Mouse (Mus musculus) liver (tissue): ENCODE measurements at regions not wholly inside any gene's neighbourhood (a gene's known extent, or its start where the extent isn't known, plus 50 kb on each side); places are given as distances from the start of the nearest gene placed in this dataset.
A peak's percentile ranks its signal among the peaks of the same experiment; 100 is the strongest.

ENCODE experiments used
- DNase-seq: peaks from one replicate; pipeline ENCODE4 v3.0.0-alpha.2; 2020; ENCODE audit warnings: mixed read lengths

- DNase-seq, result no peak
These were observed 296.7 kb downstream of the Sorl1 start for GRCm38 (mm10) chr9:41827356-41827755.

- no peak for DNase-seq
These were observed 302.7 kb downstream of the Sorl1 start for GRCm38 (mm10) chr9:41821401-41821800.

GRCm38 (mm10) chr9:41817740-41818461 lies 306.2 kb downstream of the Sorl1 start:
- no peak for DNase-seq

GRCm38 (mm10) chr9:41815921-41816320 lies 308.2 kb downstream of the Sorl1 start:
- no peak for DNase-seq

- no peak for DNase-seq
These were observed 314.8 kb downstream of the Sorl1 start for GRCm38 (mm10) chr9:41809291-41809690.

- no peak for DNase-seq
These were observed 315.3 kb downstream of the Sorl1 start for GRCm38 (mm10) chr9:41808791-41809190.

GRCm38 (mm10) chr9:41806289-41806621 lies 317.8 kb downstream of the Sorl1 start:
- no peak for DNase-seq

GRCm38 (mm10) chr9:41805491-41806288 lies 318.4 kb downstream of the Sorl1 start:
- peak; percentile 13 for DNase-seq

GRCm38 (mm10) chr9:41804711-41805331 lies 319.3 kb downstream of the Sorl1 start:
- no peak for DNase-seq

- no peak for DNase-seq
These were observed 320.2 kb downstream of the Sorl1 start for GRCm38 (mm10) chr9:41803680-41804460.

GRCm38 (mm10) chr9:41801376-41801775 lies 322.7 kb downstream of the Sorl1 start:
- DNase-seq, result no peak

- DNase-seq, result no peak
These were observed 331.3 kb downstream of the Sorl1 start for GRCm38 (mm10) chr9:41792830-41793213.

GRCm38 (mm10) chr9:41792173-41792829 lies 331.8 kb downstream of the Sorl1 start:
- DNase-seq, result no peak

- no peak for DNase-seq
These were observed 332.5 kb downstream of the Sorl1 start for GRCm38 (mm10) chr9:41791501-41792172.

- no peak for DNase-seq
These were observed 339.0 kb downstream of the Sorl1 start for GRCm38 (mm10) chr9:41785131-41785530.

- no peak for DNase-seq
These were observed 351.7 kb downstream of the Sorl1 start for GRCm38 (mm10) chr9:41772281-41772902.

GRCm38 (mm10) chr9:41771276-41771675 lies 352.8 kb downstream of the Sorl1 start:
- no peak for DNase-seq

- no peak for DNase-seq
These were observed 355.8 kb downstream of the Sorl1 start for GRCm38 (mm10) chr9:41768316-41768715.

GRCm38 (mm10) chr9:41766533-41766920 lies 357.6 kb downstream of the Sorl1 start:
- peak; percentile 59 for DNase-seq

- DNase-seq, result no peak
These were observed 358.1 kb downstream of the Sorl1 start for GRCm38 (mm10) chr9:41765816-41766532.
